Mouse (Mus musculus) kidney, adult 2 months (tissue): ENCODE results near the gene Krba1. TPM values are rescaled to one million over a fixed set of nuclear protein-coding genes. Genes with fewer than 3 reads are reported as not detected.

Experiments used
- DNase-seq: peaks from one replicate; pipeline ENCODE4 v3.0.0; 2021
- H3K27ac ChIP-seq: fragments of 200-500 bp; 2 replicates; pipeline ENCODE4 v1.5.1; 2012; ENCODE audit warnings: low read depth, low read length, control low read depth, inconsistent platforms; ENCODE audit not compliant: insufficient read depth
- H3K27me3 ChIP-seq: fragments of 200-500 bp; replicated peaks from 2 replicates; pipeline ENCODE4 v1.6.1; 2012; ENCODE audit warnings: mild to moderate bottlenecking, moderate library complexity, low read length, inconsistent platforms; ENCODE audit not compliant: control insufficient read depth, insufficient read depth
- H3K36me3 ChIP-seq: fragments of 200-500 bp; 2 replicates; pipeline ENCODE4 v1.6.1; 2012; ENCODE audit warnings: mild to moderate bottlenecking, moderate library complexity, low read length, inconsistent platforms; ENCODE audit not compliant: control insufficient read depth, insufficient read depth
- H3K4me1 ChIP-seq: fragments of 200-500 bp; 2 replicates; pipeline ENCODE4 v1.6.1; 2011; ENCODE audit warnings: low read length; ENCODE audit not compliant: control insufficient read depth, insufficient read depth
- H3K4me3 ChIP-seq: fragments of 200-500 bp; 2 replicates; pipeline ENCODE4 v1.5.1; 2011; ENCODE audit warnings: mild to moderate bottlenecking, low read depth, low read length, control low read depth; ENCODE audit not compliant: insufficient read depth
- CTCF ChIP-seq: fragments of 200-500 bp; conservative IDR thresholded peaks from 2 replicates; pipeline ENCODE4 v1.5.1; 2011; ENCODE audit warnings: low read depth, mild to moderate bottlenecking, control low read depth, low read length, moderate library complexity, mixed read lengths; ENCODE audit not compliant: insufficient read depth, insufficient read length
- POLR2A ChIP-seq: fragments of 200-500 bp; IDR thresholded peaks from one replicate; pipeline ENCODE4 v1.6.1; 2011; ENCODE audit warnings: low read depth, low read length, control low read depth
- WGBS: fragments of 180-500 bp; shearing (Covaris S2); methylation state at CpG from one replicate; pipeline ENCODE4 v1.1.7; 2018; 5-methylcytosine and 5-hydroxymethylcytosine counted together
- polyA plus RNA-seq: library from polyadenylated mRNA; depleted of rRNA; stranded (reverse); fragments of >200 nt; gene quantifications from 2 replicates; pipeline ENCODE4 v1.2.3, GENCODE M21; 2012

The Krba1 gene
- polyA plus RNA-seq, 1 experiment: 16.7 TPM

DNA sequence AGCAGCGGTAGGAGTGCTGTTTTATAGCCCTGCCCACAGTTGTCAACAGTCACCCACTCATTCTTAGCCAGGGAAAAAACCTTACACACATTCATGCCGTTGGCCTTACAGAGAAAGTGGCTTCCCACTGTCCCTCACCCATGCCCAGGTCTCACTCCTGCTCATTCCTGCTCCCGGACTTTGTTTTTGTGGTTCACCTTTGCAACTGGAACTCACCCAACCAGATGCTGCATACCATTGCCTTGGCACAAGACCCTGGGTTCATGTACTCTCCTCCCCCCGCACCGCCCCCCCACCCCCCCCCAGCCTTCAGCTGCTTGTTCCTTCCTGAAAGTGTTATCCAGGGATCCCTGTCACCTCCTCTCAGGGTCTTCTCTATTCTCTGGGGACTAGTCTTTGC, 39.7 kb downstream of the Krba1 start:
- H3K4me1 ChIP-seq: peaks cover 40% of the 10 kb centered on the region

DNA sequence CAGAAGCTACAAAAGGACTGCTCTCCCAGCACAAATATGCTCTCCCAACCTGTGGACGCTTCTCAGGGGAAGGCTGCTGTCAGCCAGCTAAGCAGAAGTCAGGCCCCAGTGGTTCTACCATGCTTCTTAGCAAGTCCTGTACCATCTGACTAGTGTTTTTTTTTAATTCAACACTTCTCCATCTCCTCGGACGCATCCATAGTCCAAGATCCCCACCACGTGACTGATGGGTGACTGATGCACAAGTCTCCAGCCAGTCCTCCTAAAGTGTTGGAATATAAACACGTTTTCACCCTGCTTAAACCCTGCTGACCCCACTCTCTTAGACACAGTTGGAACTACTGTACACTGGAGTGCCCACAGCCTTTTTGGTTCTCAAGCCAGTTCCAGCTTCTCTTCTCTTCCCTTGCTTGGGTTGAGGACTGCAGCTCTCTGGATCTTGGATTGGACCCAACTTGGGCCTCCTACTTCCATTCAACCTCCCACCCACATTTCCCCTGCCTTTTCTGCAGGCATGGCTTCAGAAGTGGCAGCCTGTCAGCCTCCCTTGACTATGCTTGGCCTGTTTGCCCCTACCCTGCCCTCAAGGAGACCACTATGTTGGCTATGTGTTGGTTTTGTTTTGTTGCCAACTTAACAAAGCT, 40.4 kb downstream of the Krba1 start:
- H3K27me3 ChIP-seq: no peaks in the 10 kb centered on the region
- no peak for TF ChIP-seq CTCF
- no peak for TF ChIP-seq POLR2A
- H3K4me3 ChIP-seq: no peak overlapping the region
- peak overlapping the region; percentile 77 for H3K27ac ChIP-seq
- 44% methylated on average over 5 of the region's 5 CpGs for WGBS
- 0 out of 2 replicates have a peak, but pooled peaks cover 1% of the 10 kb centered on the region for H3K36me3 ChIP-seq
- H3K4me1 ChIP-seq: peaks cover 42% of the 10 kb centered on the region
- peak; percentile 51 for DNase-seq

More for the DNA sequence above, 39.7 kb downstream of the Krba1 start:
- Histone ChIP-seq H3K27ac (peak overlapping the region; percentile 98), H3K4me3 (no peak overlapping the region), H3K27me3 (no peaks in the 10 kb centered on the region), H3K36me3 (0 out of 2 replicates have a peak, but pooled peaks cover 1% of the 10 kb centered on the region)
- TF ChIP-seq CTCF: no peak
- TF ChIP-seq POLR2A: no peak
- 7% methylated on average over 5 of the region's 5 CpGs for WGBS
- peak; percentile 90 for DNase-seq

DNA sequence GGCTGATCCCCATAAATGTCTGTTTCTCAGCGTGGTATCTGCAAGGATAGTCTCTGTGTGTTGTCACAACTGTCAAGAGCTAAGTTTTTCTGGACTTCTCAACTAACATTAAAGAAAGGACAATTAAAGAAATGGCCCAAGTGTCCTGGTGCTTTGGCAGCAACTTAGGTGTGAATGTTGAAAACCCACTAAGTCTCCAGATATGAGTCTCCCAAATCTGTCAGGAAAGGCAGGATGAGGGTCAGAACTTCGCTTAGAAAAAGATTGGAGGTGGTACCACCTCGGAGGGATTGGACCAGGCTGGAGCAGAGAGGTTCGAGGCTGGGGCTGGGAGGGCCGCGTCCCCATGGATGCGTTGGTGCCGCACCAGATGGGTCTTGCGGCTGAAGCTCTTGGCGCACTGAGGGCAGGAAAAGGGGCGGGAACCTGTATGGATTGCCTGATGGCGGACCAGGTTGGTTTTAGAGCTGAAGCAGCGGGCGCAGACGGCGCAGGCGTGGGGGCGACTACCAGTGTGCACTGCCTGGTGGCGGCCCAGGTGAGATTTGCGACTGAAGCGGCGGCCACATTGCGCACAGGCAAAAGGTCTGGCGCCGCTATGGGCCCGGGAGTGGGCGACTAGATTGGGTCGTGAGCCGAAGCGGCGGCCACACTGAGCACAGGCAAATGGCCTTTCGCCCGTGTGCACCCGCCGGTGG, 42.4 kb downstream of the Krba1 start:
- WGBS: 91% methylated on average over 35 of the region's 35 CpGs

DNA sequence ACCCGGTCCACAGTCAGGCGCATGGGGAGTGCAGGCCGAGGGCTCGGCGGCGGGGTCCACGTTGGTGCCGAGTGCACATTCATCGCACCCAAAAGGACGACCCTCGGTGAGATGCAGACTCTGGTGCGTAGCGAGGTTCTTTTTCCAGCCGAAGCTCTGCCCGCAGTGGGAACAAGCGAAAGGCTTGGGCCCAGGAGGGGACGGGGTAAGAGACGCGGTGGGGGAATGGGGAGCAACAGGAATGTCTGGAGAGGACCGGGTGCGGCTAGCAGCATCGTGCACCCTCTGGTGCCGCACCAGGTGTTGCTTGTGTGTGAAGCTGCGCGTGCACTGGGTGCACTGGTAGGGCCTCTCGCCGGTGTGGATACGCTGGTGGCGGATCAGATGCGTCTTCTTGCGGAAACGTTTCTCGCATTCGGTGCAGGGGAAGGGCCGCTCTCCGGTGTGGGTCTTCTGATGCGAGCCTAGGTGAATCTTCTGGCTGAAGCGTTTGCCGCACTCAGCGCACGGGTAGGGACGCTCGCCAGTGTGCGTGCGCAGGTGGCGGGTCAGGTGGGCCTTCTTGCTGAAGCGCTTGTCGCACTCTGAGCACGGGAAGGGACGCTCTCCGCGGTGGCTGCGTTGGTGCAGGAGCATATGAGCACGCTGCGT, 43.2 kb downstream of the Krba1 start:
- DNase-seq: no peak
- Histone ChIP-seq H3K36me3 (peaks cover 1% of the 10 kb centered on the region; the same call in 1 of the 2 replicates), H3K4me3 (no peak overlapping the region), H3K27ac (no peak overlapping the region), H3K4me1 (peaks cover 43% of the 10 kb centered on the region), H3K27me3 (no peaks in the 10 kb centered on the region)
- WGBS: 84% methylated on average over 55 of the region's 55 CpGs
- no peak for TF ChIP-seq POLR2A
- no peak for TF ChIP-seq CTCF

More for the DNA sequence above, 42.4 kb downstream of the Krba1 start:
- peaks cover 1% of the 10 kb centered on the region; the same call in 1 of the 2 replicates for H3K36me3 ChIP-seq
- H3K4me3 ChIP-seq: no peak overlapping the region
- TF ChIP-seq POLR2A (no peak), CTCF (no peak)
- peaks cover 45% of the 10 kb centered on the region for H3K4me1 ChIP-seq
- H3K27me3 ChIP-seq: no peaks in the 10 kb centered on the region
- no peak overlapping the region for H3K27ac ChIP-seq
- no peak for DNase-seq

DNA sequence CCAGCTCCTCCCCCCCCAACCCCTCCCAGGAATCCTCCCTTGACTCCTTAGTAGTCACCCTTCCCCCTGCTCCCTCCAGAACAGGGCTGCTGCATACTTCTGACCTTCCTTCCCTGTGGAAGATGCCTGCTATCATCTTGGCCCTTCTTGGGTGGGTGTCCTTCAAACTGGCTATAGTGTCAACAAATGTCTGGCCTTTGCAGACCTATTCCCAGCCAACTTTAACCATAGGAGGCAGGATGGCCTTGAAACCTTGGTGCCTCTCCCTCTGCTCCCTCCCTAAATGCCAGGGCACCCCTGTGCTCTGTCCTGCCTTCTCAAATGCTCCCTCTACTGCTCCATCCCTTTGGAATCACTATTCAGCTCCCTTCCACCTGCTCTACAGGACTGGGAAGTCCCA, 44.3 kb downstream of the Krba1 start:
- Histone ChIP-seq H3K27me3 (no peaks in the 10 kb centered on the region), H3K27ac (0 out of 2 replicates have a peak overlapping the region, but pooled peaks have one; percentile 44), H3K36me3 (peaks cover 1% of the 10 kb centered on the region; the same call in 1 of the 2 replicates), H3K4me1 (peaks cover 37% of the 10 kb centered on the region), H3K4me3 (no peak overlapping the region)
- no peak for DNase-seq
- TF ChIP-seq POLR2A (no peak), CTCF (no peak)

DNA sequence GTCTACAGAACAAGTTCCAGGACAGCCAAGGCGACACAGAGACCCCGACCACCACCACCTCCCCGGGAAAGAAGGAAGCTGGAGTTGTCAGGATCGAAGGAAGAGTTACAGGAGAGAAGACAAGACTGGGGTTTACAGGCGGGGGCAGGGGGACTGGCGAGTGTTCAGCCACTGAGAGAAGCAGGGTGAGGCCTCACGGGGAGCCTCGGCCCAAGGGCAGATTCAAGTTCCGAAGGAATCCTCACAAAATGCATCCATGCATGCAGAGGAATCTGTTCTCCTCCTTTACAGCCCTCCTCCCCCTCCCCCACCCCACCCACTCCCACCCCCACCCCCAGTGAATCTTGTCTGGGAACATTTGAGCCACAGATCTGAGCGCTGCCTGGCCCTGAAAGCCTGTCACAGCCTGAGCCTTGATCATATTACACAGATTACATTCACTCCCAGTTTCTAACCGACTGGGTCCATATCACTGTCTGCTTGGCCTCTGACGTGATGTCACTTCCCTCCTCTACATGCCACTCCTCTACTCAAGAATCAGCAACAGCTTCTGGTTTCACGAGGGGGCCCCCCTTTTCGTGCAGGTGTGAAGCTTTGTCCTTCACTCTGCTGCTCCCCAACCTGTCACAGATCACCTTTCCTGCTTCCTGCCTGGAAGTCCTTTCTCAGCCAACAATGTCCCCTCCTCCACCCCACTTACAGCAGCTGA, 45.1 kb downstream of the Krba1 start:
- Histone ChIP-seq H3K27me3 (no peaks in the 10 kb centered on the region), H3K27ac (peak overlapping the region; percentile 44), H3K4me1 (peaks cover 29% of the 10 kb centered on the region), H3K4me3 (no peak overlapping the region), H3K36me3 (peaks cover 1% of the 10 kb centered on the region; the same call in 1 of the 2 replicates)
- peak; percentile 41 for DNase-seq
- TF ChIP-seq CTCF: no peak
- no peak for TF ChIP-seq POLR2A
- WGBS: 34% methylated on average over 14 of the region's 14 CpGs
